12 mouse cellular contexts compared by ENCODE assay signal in genomic region chr3:95669309-95669665, GRCm38 (mm10). TPM values are rescaled to one million over a fixed set of nuclear protein-coding genes. Genes with fewer than 3 reads are reported as not detected.
A peak's percentile ranks its signal among the peaks of the same experiment; 100 is the strongest.
DNase-seq lines count a peak whose midpoint lies in the region; ATAC-seq and TF ChIP-seq lines count a peak whose summit lies in the region.
"Had no signal": no experiment of that assay in that cellular context is flagged by ENCODE, and none has a peak within 500 bp of the region (broad histone marks: within the 10 kb centered on the region; RNA-seq: fewer than 3 reads in every experiment).

No protein-coding gene starts in this region.

- DNase-seq in heart, adult 8-10 months (ENCODE audit: low spot score) = no peak
- no peak for DNase-seq in lung, postnatal 0 days (ENCODE audit: low spot score)
- DNase-seq in lung, postnatal 25 days (ENCODE audit: low spot score) = no peak
- DNase-seq in liver, embryonic 14.5 days (ENCODE audit: low read depth in 3 of 3, low spot score in 3 of 3) = no peak
- DNase-seq in thymus, postnatal 36 days = peak; percentile 36 to 47
- no peak for DNase-seq in urinary bladder, adult 18-20 months (ENCODE audit: low spot score in 2 of 2)
- no peak for DNase-seq in kidney, adult 18-20 months
- DNase-seq: cerebellum, adult 11-12 months had no signal

- no peak for TF ChIP-seq CTCF in lung, postnatal 0 days (IDR thresholded peaks at IDR 0.05)
- no peak for TF ChIP-seq CTCF in liver, embryonic 14.5 days (IDR thresholded peaks at IDR 0.05; ENCODE audit: low read depth)

- peaks cover 15% of the 10 kb centered on the region for H3K36me3 ChIP-seq in heart, embryonic 11.5 days (ENCODE audit: control insufficient read depth, insufficient read depth, low read length)
- H3K36me3 ChIP-seq in lung, postnatal 0 days (ENCODE audit: insufficient read depth, low read length) = no peaks in the 10 kb centered on the region
- peaks cover 20% of the 10 kb centered on the region for H3K36me3 ChIP-seq in liver, embryonic 14.5 days (replicated peaks; ENCODE audit: control insufficient read depth, insufficient read depth, low read depth)

- no peaks in the 10 kb centered on the region for H3K9me3 ChIP-seq in heart, embryonic 11.5 days (replicated peaks; ENCODE audit: control insufficient read depth, low read length)
- no peaks in the 10 kb centered on the region for H3K9me3 ChIP-seq in lung, postnatal 0 days (ENCODE audit: low read length)
- no peaks in the 10 kb centered on the region for H3K9me3 ChIP-seq in liver, embryonic 14.5 days (ENCODE audit: control insufficient read depth, low read length)
- H3K9me3 ChIP-seq: embryonic facial prominence, embryonic 13.5 days; hindbrain, embryonic 15.5 days; midbrain, embryonic 15.5 days had no signal

- 89% methylated on average over 3 of the region's 3 CpGs for WGBS in heart, embryonic 11.5 days (ENCODE audit: insufficient replicate concordance)
- WGBS in lung, postnatal 0 days = 89% methylated on average over 3 of the region's 3 CpGs
- WGBS in liver, embryonic 14.5 days (ENCODE audit: insufficient replicate concordance) = 82% methylated on average over 3 of the region's 3 CpGs

- no peak overlapping the region for H3K27ac ChIP-seq in heart, embryonic 11.5 days (ENCODE audit: low read depth, low read length)
- peak overlapping the region; percentile 90 for H3K27ac ChIP-seq in lung, postnatal 0 days (ENCODE audit: low read length)
- peak overlapping the region; percentile 62 for H3K27ac ChIP-seq in liver, embryonic 14.5 days

- ATAC-seq in heart, embryonic 11.5 days (replicated peaks; ENCODE audit: insufficient number of reproducible peaks, low FRiP score, low TSS enrichment) = no peak
- ATAC-seq in lung, postnatal 0 days = no peak
- no peak for ATAC-seq in liver, embryonic 14.5 days (ENCODE audit: insufficient read depth)
- ATAC-seq: midbrain, embryonic 15.5 days had no signal

- peaks cover 72% of the 10 kb centered on the region for H3K4me1 ChIP-seq in heart, embryonic 11.5 days (ENCODE audit: control insufficient read depth, insufficient read depth, low read length)
- peaks cover 61% of the 10 kb centered on the region for H3K4me1 ChIP-seq in lung, postnatal 0 days (ENCODE audit: insufficient read depth, low read depth, low read length)
- peaks cover 56 to 72% of the 10 kb centered on the region in 2 experiments for H3K4me1 ChIP-seq in liver, embryonic 14.5 days (replicated peaks; ENCODE audit: control insufficient read depth in 2 of 2, insufficient read depth in 2 of 2, low read length in 1 of 2)

- H3K4me3 ChIP-seq in heart, embryonic 11.5 days (ENCODE audit: low read depth, low read length) = 0 out of 2 replicates have a peak overlapping the region, but pooled peaks have one; percentile 8
- H3K4me3 ChIP-seq in lung, postnatal 0 days (ENCODE audit: low read depth, low read length) = no peak overlapping the region
- no peak overlapping the region for H3K4me3 ChIP-seq in liver, embryonic 14.5 days (ENCODE audit: insufficient read depth in 1 of 2, low read depth in 2 of 2, low read length in 2 of 2)
- H3K4me3 ChIP-seq: embryonic facial prominence, embryonic 13.5 days; hindbrain, embryonic 15.5 days; midbrain, embryonic 15.5 days had no signal

- H3K9ac ChIP-seq in heart, embryonic 11.5 days (ENCODE audit: low read depth, low read length) = no peak overlapping the region
- H3K9ac ChIP-seq in lung, postnatal 0 days (replicated peaks; ENCODE audit: low read depth) = no peak overlapping the region
- no peak overlapping the region for H3K9ac ChIP-seq in liver, embryonic 14.5 days (replicated peaks)
- H3K9ac ChIP-seq: embryonic facial prominence, embryonic 13.5 days; hindbrain, embryonic 15.5 days; midbrain, embryonic 15.5 days had no signal

- no peak overlapping the region for H3K4me2 ChIP-seq in heart, embryonic 11.5 days
- H3K4me2 ChIP-seq in lung, postnatal 0 days (replicated peaks; ENCODE audit: low read depth, low read length) = no peak overlapping the region
- H3K4me2 ChIP-seq in liver, embryonic 14.5 days (ENCODE audit: low read depth) = no peak overlapping the region
- H3K4me2 ChIP-seq: embryonic facial prominence, embryonic 13.5 days; hindbrain, embryonic 15.5 days; midbrain, embryonic 15.5 days had no signal

- TF ChIP-seq EP300 in lung, postnatal 0 days (IDR thresholded peaks at IDR 0.05) = no peak
- no peak for TF ChIP-seq EP300 in liver, embryonic 14.5 days (IDR thresholded peaks at IDR 0.05; ENCODE audit: low read depth)

- no peaks in the 10 kb centered on the region for H3K27me3 ChIP-seq in heart, embryonic 11.5 days (ENCODE audit: control insufficient read depth, insufficient read depth, low read length)
- H3K27me3 ChIP-seq in lung, postnatal 0 days (replicated peaks; ENCODE audit: insufficient read depth, low read length) = no peaks in the 10 kb centered on the region
- no peaks in the 10 kb centered on the region for H3K27me3 ChIP-seq in liver, embryonic 14.5 days (ENCODE audit: control insufficient read depth, insufficient read depth, low read length)
- H3K27me3 ChIP-seq: embryonic facial prominence, embryonic 13.5 days; hindbrain, embryonic 15.5 days; midbrain, embryonic 15.5 days had no signal

RNA-seq across cellular contexts. Expression of gene Mcl1, which starts 10.7 kb away (rescaled TPM):
- polyA plus RNA-seq in heart, embryonic 11.5 days (2014; fragmentation: Nextera tagmentation; extraction: Ambion mirVana) = 46.3 and 49.8 TPM in 2 replicates
- total RNA-seq in heart, adult 8-10 months (2022) = 100 to 1,000 TPM; 123 to 159 (median 134) TPM
- polyA plus RNA-seq in lung, postnatal 0 days (2015; fragmentation: Nextera tagmentation; extraction: Ambion mirVana) = 99.6 and 101 TPM in 2 replicates
- polyA plus RNA-seq in liver, embryonic 14.5 days (2012; rRNA removed) = 26.6 and 34.6 TPM in 2 replicates
- 39.2 and 45.0 TPM in 2 replicates for polyA plus RNA-seq in liver, embryonic 14.5 days (2014; fragmentation: Nextera tagmentation; extraction: Ambion mirVana)

RNA-seq across cellular contexts. Expression of gene Adamtsl4, which starts 18.4 kb away (rescaled TPM):
- polyA plus RNA-seq in heart, embryonic 11.5 days (2014; fragmentation: Nextera tagmentation; extraction: Ambion mirVana) = 3.5 and 5.1 TPM in 2 replicates
- 10 to 100 TPM; 35.5 to 60.3 (median 45.4) TPM for total RNA-seq in heart, adult 8-10 months (2022)
- 11.8 and 13.2 TPM in 2 replicates for polyA plus RNA-seq in lung, postnatal 0 days (2015; fragmentation: Nextera tagmentation; extraction: Ambion mirVana)
- polyA plus RNA-seq in liver, embryonic 14.5 days (2012; rRNA removed) = 0.12 and 0.43 TPM in 2 replicates
- polyA plus RNA-seq in liver, embryonic 14.5 days (2014; fragmentation: Nextera tagmentation; extraction: Ambion mirVana) = 0.17 and 0.47 TPM in 2 replicates

RNA-seq across cellular contexts. Expression of gene Ensa, which starts 44.5 kb away (rescaled TPM):
- polyA plus RNA-seq in heart, embryonic 11.5 days (2014; fragmentation: Nextera tagmentation; extraction: Ambion mirVana) = 52.7 and 55.4 TPM in 2 replicates
- total RNA-seq in heart, adult 8-10 months (2022) = 10 to 100 TPM; 77.2 to 84.9 (median 80.6) TPM
- 48.2 and 52.0 TPM in 2 replicates for polyA plus RNA-seq in lung, postnatal 0 days (2015; fragmentation: Nextera tagmentation; extraction: Ambion mirVana)
- polyA plus RNA-seq in liver, embryonic 14.5 days (2012; rRNA removed) = 10.2 and 14.9 TPM in 2 replicates
- 26.8 and 27.1 TPM in 2 replicates for polyA plus RNA-seq in liver, embryonic 14.5 days (2014; fragmentation: Nextera tagmentation; extraction: Ambion mirVana)

Comparison
In these comparisons a context has a peak if more than half of its experiments do, and no peak if none do; other contexts are left out.
1. DNase-seq: peak in thymus, postnatal 36 days (2 of 2); none in heart, adult 8-10 months (single experiment), lung, postnatal 0 days (single experiment), lung, postnatal 25 days (single experiment), liver, embryonic 14.5 days (0 of 3), urinary bladder, adult 18-20 months (0 of 2) and kidney, adult 18-20 months (single experiment).